Mouse (Mus musculus): Measurements from ENCODE around the gene Cradd. TPM values are rescaled to one million over a fixed set of nuclear protein-coding genes. Genes with fewer than 3 reads are reported as not detected.

Gene Cradd
- polyA plus RNA-seq, 1 experiment from 2014 or later = 9.8 TPM

GRCm38 (mm10) chr10:95226772-95227171, 97.2 kb downstream of the Cradd start:
- no peak for TF ChIP-seq CTCF (IDR thresholded peaks at IDR 0.05; ENCODE audit: low read depth)
- no peak for TF ChIP-seq EP300 (optimal IDR thresholded peaks at IDR 0.05)
- Histone ChIP-seq H3K9me3 (ENCODE audit: control insufficient read depth, low read length) (no peaks in the 10 kb centered on the region), H3K9ac (ENCODE audit: low read length) (no peak overlapping the region), H3K4me1 (replicated peaks; ENCODE audit: control insufficient read depth, insufficient read depth) (no peaks in the 10 kb centered on the region), H3K27ac (replicated peaks) (no peak overlapping the region), H3K4me3 (ENCODE audit: low read depth, low read length) (no peak overlapping the region), H3K4me2 (replicated peaks; ENCODE audit: low read depth) (no peak overlapping the region), H3K27me3 (ENCODE audit: control insufficient read depth, insufficient read depth, low read length) (no peaks in the 10 kb centered on the region), H3K36me3 (ENCODE audit: control insufficient read depth, insufficient read depth, low read length) (no peaks in the 10 kb centered on the region)
- ATAC-seq (ENCODE audit: low FRiP score, low TSS enrichment) (no peak), DNase-seq (ENCODE audit: low spot score) (no peak)
- WGBS = 66% methylated on average over 4 of the region's 4 CpGs

- H3K27me3 ChIP-seq (ENCODE audit: control insufficient read depth, insufficient read depth, low read length) = no peaks in the 10 kb centered on the region
- no peak overlapping the region for H3K9ac ChIP-seq (ENCODE audit: low read length)
- DNase-seq (ENCODE audit: low spot score) (no peak), ATAC-seq (ENCODE audit: low FRiP score, low TSS enrichment) (no peak)
- H3K4me2 ChIP-seq (replicated peaks; ENCODE audit: low read depth) = no peak overlapping the region
- H3K9me3 ChIP-seq (ENCODE audit: control insufficient read depth, low read length) = no peaks in the 10 kb centered on the region
- no peak overlapping the region for H3K27ac ChIP-seq (replicated peaks)
- WGBS = 89% methylated on average over 4 of the region's 4 CpGs
- no peaks in the 10 kb centered on the region for H3K36me3 ChIP-seq (ENCODE audit: control insufficient read depth, insufficient read depth, low read length)
- H3K4me1 ChIP-seq (replicated peaks; ENCODE audit: control insufficient read depth, insufficient read depth) = no peaks in the 10 kb centered on the region
- TF ChIP-seq CTCF (IDR thresholded peaks at IDR 0.05; ENCODE audit: low read depth) (no peak), EP300 (optimal IDR thresholded peaks at IDR 0.05) (no peak)
- no peak overlapping the region for H3K4me3 ChIP-seq (ENCODE audit: low read depth, low read length)
These were observed 98.9 kb downstream of the Cradd start for GRCm38 (mm10) chr10:95225006-95225405.

DNA sequence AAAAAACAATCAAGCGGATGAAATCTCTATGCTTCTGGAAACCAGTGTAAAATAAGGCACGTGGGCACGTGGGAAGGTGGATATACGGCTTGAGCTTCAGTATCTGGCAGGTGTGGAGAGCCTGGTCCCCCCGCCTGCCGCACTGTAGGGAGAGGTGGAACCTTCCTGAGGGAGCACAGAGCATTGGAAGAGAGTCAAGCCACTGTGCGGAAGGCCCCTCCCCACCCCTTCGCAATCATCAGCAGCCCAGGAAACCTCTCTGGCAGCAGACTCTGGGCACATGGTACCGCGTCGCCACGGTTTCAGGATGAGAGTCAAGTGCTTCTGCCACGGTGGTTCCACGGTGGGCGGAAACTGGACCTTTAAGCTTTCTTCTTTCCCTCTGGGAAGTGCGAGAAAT, 100.7 kb downstream of the Cradd start:
- no peak for ATAC-seq (ENCODE audit: low FRiP score, low TSS enrichment)
- Histone ChIP-seq H3K9ac (ENCODE audit: low read length) (no peak overlapping the region), H3K9me3 (ENCODE audit: control insufficient read depth, low read length) (no peaks in the 10 kb centered on the region), H3K4me2 (replicated peaks; ENCODE audit: low read depth) (no peak overlapping the region), H3K4me3 (ENCODE audit: low read depth, low read length) (no peak overlapping the region), H3K27ac (replicated peaks) (no peak overlapping the region), H3K27me3 (ENCODE audit: control insufficient read depth, insufficient read depth, low read length) (no peaks in the 10 kb centered on the region), H3K36me3 (ENCODE audit: control insufficient read depth, insufficient read depth, low read length) (no peaks in the 10 kb centered on the region), H3K4me1 (replicated peaks; ENCODE audit: control insufficient read depth, insufficient read depth) (no peaks in the 10 kb centered on the region)
- no peak for TF ChIP-seq EP300 (optimal IDR thresholded peaks at IDR 0.05)
- no peak for TF ChIP-seq CTCF (IDR thresholded peaks at IDR 0.05; ENCODE audit: low read depth)
- 70% methylated on average over 16 of the region's 16 CpGs for WGBS
- DNase-seq (ENCODE audit: low spot score) = no peak

DNA sequence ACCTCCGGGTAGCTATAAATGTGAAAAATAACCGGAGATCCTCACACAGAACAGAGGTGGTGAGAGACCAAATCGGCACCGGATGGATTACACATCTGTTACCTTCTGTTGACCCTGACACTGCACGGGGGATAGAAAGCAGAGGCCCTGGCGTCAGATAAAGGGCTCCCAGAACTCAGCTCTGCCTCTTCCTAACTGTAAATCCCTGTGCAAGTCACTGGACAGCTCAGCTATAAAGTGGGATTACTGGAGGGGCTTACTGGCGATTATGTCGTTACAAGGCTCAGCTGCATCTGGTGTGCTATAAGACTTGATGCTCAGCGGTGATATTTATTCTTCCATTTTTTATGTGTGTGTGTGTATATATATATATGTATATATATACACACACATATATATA, 102.0 kb downstream of the Cradd start:
- Histone ChIP-seq H3K4me1 (replicated peaks; ENCODE audit: control insufficient read depth, insufficient read depth) (no peaks in the 10 kb centered on the region), H3K4me2 (replicated peaks; ENCODE audit: low read depth) (no peak overlapping the region), H3K36me3 (ENCODE audit: control insufficient read depth, insufficient read depth, low read length) (no peaks in the 10 kb centered on the region), H3K9ac (ENCODE audit: low read length) (no peak overlapping the region), H3K27me3 (ENCODE audit: control insufficient read depth, insufficient read depth, low read length) (no peaks in the 10 kb centered on the region), H3K27ac (replicated peaks) (no peak overlapping the region), H3K9me3 (ENCODE audit: control insufficient read depth, low read length) (no peaks in the 10 kb centered on the region), H3K4me3 (ENCODE audit: low read depth, low read length) (no peak overlapping the region)
- DNase-seq (ENCODE audit: low spot score) (no peak), ATAC-seq (ENCODE audit: low FRiP score, low TSS enrichment) (no peak)
- WGBS = 54% methylated on average over 9 of the region's 9 CpGs
- no peak for TF ChIP-seq CTCF (IDR thresholded peaks at IDR 0.05; ENCODE audit: low read depth)
- no peak for TF ChIP-seq EP300 (optimal IDR thresholded peaks at IDR 0.05)

DNA sequence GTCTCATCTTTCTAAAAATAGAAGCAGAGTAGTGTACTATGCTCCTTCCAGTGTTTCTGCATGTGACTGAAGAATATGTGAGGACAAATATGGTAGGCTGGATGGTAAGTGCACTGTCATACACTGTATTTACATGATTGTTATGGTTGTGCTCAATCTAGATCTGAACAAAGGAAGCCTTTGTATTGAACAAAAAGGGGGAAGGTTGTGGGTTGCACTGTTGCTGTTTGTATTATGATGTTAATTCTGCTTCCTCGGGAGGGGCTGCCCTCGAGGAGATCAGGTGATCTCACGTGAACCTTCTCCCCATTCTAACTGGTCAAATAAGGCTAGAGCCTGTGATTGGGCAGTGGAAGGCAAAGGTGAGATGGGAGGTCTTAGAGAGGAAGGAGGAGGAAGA, 103.4 kb downstream of the Cradd start:
- ATAC-seq (ENCODE audit: low FRiP score, low TSS enrichment) (no peak), DNase-seq (ENCODE audit: low spot score) (no peak)
- WGBS = 62% methylated on average over 3 of the region's 3 CpGs
- Histone ChIP-seq H3K27me3 (ENCODE audit: control insufficient read depth, insufficient read depth, low read length) (no peaks in the 10 kb centered on the region), H3K4me1 (replicated peaks; ENCODE audit: control insufficient read depth, insufficient read depth) (no peaks in the 10 kb centered on the region), H3K4me2 (replicated peaks; ENCODE audit: low read depth) (no peak overlapping the region), H3K36me3 (ENCODE audit: control insufficient read depth, insufficient read depth, low read length) (no peaks in the 10 kb centered on the region), H3K4me3 (ENCODE audit: low read depth, low read length) (no peak overlapping the region), H3K9ac (ENCODE audit: low read length) (no peak overlapping the region), H3K27ac (replicated peaks) (no peak overlapping the region), H3K9me3 (ENCODE audit: control insufficient read depth, low read length) (no peaks in the 10 kb centered on the region)
- TF ChIP-seq EP300 (optimal IDR thresholded peaks at IDR 0.05) (no peak), CTCF (IDR thresholded peaks at IDR 0.05; ENCODE audit: low read depth) (no peak)

GRCm38 (mm10) chr10:95218683-95219060, 105.3 kb downstream of the Cradd start:
- no peak overlapping the region for H3K4me2 ChIP-seq (replicated peaks; ENCODE audit: low read depth)
- H3K4me1 ChIP-seq (replicated peaks; ENCODE audit: control insufficient read depth, insufficient read depth) = no peaks in the 10 kb centered on the region
- no peak overlapping the region for H3K4me3 ChIP-seq (ENCODE audit: low read depth, low read length)
- no peaks in the 10 kb centered on the region for H3K27me3 ChIP-seq (ENCODE audit: control insufficient read depth, insufficient read depth, low read length)
- no peaks in the 10 kb centered on the region for H3K36me3 ChIP-seq (ENCODE audit: control insufficient read depth, insufficient read depth, low read length)
- H3K9ac ChIP-seq (ENCODE audit: low read length) = no peak overlapping the region
- no peak for TF ChIP-seq EP300 (optimal IDR thresholded peaks at IDR 0.05)
- peak; percentile 49; the same call in 1 of the 2 replicates for ATAC-seq (ENCODE audit: low FRiP score, low TSS enrichment)
- 50% methylated on average over 9 of the region's 9 CpGs for WGBS
- H3K9me3 ChIP-seq (ENCODE audit: control insufficient read depth, low read length) = no peaks in the 10 kb centered on the region
- DNase-seq (ENCODE audit: low spot score) = no peak
- H3K27ac ChIP-seq (replicated peaks) = peak overlapping the region; percentile 46; the same call in 1 of the 2 replicates
